Mouse (Mus musculus): Measurements from ENCODE around the gene Med27. TPM values are rescaled to one million over a fixed set of nuclear protein-coding genes. Genes with fewer than 3 reads are reported as not detected.
A peak's percentile ranks its signal among the peaks of the same experiment; 100 is the strongest.
"Not testable (repeated sequence)": the region's sequence is repeated elsewhere in the genome, so short reads cannot be mapped to it uniquely, and the experiment has no call there.

Gene Med27
- polyA plus RNA-seq, 1 experiment from 2014 or later, result 31.1 TPM

DNA sequence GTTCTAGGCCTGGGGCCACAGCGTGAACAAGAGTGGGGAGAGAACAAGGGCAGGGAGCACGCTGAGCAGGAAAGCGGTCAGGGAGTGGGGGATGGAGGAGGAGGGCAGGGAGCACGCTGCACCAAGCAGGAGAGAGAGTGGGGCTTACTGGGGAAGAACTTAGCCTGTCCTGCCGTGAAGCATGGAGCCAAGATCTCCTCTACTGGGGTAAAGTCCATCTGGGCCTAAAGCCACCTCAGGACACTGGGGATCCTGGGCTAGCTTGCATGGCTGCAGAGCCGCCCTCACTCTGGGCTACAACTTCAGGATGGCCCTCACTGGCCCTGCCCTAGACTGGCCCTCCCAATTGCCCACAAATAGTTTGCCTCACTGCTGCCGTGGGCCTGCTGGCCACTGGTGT, 174.9 kb downstream of the Med27 start:
- 0 out of 2 replicates have a peak overlapping the region, but pooled peaks have one; percentile 6 for H3K9ac ChIP-seq (ENCODE audit: low read length)
- no peak overlapping the region for H3K27ac ChIP-seq (ENCODE audit: low read length)
- no peak overlapping the region for H3K4me2 ChIP-seq (ENCODE audit: low read depth, low read length)
- H3K4me1 ChIP-seq (ENCODE audit: control insufficient read depth, insufficient read depth, low read length), result peaks cover 28% of the 10 kb centered on the region
- 85% methylated on average over 7 of the region's 7 CpGs for WGBS
- no peak overlapping the region for H3K4me3 ChIP-seq (ENCODE audit: low read length)
- no peaks in the 10 kb centered on the region for H3K27me3 ChIP-seq (ENCODE audit: control insufficient read depth, insufficient read depth, low read length)
- ATAC-seq (replicated peaks; ENCODE audit: extremely low read depth, insufficient read depth, low FRiP score), result no peak
- H3K36me3 ChIP-seq (ENCODE audit: control insufficient read depth, insufficient read depth), result no peaks in the 10 kb centered on the region
- H3K9me3 ChIP-seq (replicated peaks; ENCODE audit: control insufficient read depth, low read length), result no peaks in the 10 kb centered on the region

DNA sequence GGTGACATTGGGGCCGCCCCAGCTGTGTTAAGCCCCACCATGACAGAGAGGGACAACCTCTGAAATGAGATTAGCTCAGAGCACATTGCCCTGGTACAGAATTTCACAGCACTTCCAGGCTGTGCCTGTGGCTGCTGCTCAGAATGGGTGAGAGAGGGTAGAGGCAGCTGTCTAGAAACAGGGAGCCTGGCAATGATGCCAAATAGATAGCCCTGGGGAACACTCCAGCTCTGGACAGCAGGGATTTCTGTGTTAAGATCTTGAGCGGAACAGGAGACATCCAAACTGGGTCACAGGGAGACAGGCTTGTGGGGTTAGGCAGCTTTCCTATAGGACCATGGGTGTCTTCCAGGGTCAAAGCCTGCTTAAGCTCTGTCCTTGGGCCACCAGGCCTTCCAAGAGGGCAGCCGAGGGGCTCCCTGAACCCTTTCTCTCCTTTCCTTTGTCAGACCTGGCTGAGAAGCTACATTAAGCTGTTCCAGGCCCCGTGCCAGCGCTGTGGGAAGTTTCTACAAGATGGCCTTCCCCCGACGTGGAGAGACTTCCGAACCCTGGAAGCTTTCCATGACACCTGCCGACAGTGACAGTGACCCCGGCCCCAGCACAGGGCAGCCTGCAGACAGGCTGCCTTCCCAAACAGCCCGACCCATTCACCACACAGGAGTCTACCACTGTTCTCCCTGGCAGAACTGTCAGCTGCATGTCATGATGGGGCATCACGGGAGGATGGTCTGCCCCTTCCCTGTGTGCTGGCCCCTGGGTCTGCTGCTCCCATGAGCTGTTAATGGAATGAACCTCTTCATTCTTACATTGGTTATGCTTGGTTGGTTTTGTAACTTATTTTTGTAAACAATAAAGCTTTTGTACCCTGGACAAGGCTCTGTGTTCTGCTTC, 177.5 kb downstream of the Med27 start:
- no peak overlapping the region for H3K9ac ChIP-seq (ENCODE audit: low read length)
- H3K4me1 ChIP-seq (ENCODE audit: control insufficient read depth, insufficient read depth, low read length), result peaks cover 32% of the 10 kb centered on the region
- no peaks in the 10 kb centered on the region for H3K36me3 ChIP-seq (ENCODE audit: control insufficient read depth, insufficient read depth)
- no peaks in the 10 kb centered on the region for H3K9me3 ChIP-seq (replicated peaks; ENCODE audit: control insufficient read depth, low read length)
- no peaks in the 10 kb centered on the region for H3K27me3 ChIP-seq (ENCODE audit: control insufficient read depth, insufficient read depth, low read length)
- H3K27ac ChIP-seq (ENCODE audit: low read length), result peak overlapping the region; percentile 43; the same call in 1 of the 2 replicates
- no peak overlapping the region for H3K4me2 ChIP-seq (ENCODE audit: low read depth, low read length)
- 36% methylated on average over 12 of the region's 12 CpGs for WGBS
- peak; percentile 46; the same call in 1 of the 2 replicates for ATAC-seq (replicated peaks; ENCODE audit: extremely low read depth, insufficient read depth, low FRiP score)
- no peak overlapping the region for H3K4me3 ChIP-seq (ENCODE audit: low read length)

DNA sequence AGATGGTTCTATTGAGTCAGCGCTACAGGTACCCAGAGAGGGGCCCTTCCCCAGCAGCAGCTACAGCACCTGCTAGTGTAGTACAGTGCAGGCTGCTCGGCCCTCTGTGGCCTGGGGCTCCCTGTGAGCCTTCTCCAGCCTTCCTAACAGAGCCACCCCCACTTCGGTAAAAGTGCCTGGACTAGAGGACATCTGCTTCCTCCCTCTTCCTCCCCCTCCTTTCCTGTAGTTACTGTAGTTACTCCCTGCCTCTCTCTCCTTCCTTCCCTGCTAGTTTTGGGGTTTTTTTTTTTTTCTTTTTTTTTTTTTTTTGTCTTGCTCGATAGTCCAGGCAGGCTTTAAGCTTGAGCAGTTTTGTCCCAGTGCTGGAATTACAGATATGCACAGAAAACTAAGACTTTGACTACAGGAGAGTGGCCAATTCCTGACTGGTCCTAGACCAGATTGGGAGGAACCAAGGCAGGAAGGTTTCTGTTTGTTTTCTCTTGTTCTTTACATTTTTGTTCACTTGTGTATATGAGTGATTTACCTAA, 178.7 kb downstream of the Med27 start:
- ATAC-seq (replicated peaks; ENCODE audit: extremely low read depth, insufficient read depth, low FRiP score), result no peak
- peaks cover 32% of the 10 kb centered on the region for H3K4me1 ChIP-seq (ENCODE audit: control insufficient read depth, insufficient read depth, low read length)
- no peaks in the 10 kb centered on the region for H3K27me3 ChIP-seq (ENCODE audit: control insufficient read depth, insufficient read depth, low read length)
- no peaks in the 10 kb centered on the region for H3K9me3 ChIP-seq (replicated peaks; ENCODE audit: control insufficient read depth, low read length)
- 46% methylated on average over 4 of the region's 4 CpGs for WGBS
- H3K36me3 ChIP-seq (ENCODE audit: control insufficient read depth, insufficient read depth), result no peaks in the 10 kb centered on the region
- H3K4me2 ChIP-seq (ENCODE audit: low read depth, low read length), result no peak overlapping the region
- no peak overlapping the region for H3K9ac ChIP-seq (ENCODE audit: low read length)
- no peak overlapping the region for H3K4me3 ChIP-seq (ENCODE audit: low read length)
- no peak overlapping the region for H3K27ac ChIP-seq (ENCODE audit: low read length)

DNA sequence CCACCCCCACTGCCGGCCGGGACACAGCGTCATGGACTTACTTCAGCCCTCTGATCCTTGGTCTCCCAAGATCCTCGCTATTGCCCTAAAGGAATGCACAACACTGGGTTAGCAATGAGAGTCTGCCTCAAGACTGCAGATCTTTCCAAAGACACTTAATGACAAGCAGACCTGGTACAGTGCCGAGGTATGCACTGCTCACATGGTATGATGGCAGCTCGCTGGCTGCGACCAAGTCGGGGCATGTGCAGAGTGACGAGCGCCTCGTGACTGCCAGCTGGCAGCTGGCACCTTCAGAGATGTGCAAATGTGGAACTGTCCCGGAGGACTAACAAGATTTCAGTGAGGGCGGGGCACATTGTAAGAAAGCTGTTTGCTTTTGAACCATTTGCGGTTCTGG, 179.6 kb downstream of the Med27 start:
- WGBS, result 62% methylated on average over 14 of the region's 14 CpGs

DNA sequence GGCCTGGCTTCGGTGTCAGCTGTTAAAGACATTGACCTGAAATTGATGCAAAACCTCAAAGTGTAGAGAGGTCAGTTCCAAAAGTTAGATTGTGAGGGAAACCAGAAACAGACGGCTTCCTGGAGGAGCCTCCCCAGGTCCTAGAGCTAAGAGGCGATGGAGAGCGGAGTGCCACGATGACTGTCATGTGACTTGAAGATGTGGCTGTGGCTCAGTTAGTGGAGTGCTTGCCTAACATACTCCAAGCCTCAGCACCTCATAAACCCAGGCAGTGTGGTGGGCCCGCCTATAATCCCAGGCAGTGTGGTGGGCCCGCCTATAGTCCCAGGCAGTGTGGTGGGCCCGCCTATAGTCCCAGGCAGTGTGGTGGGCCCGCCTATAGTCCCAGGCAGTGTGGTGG, 180.9 kb downstream of the Med27 start:
- H3K27me3 ChIP-seq (ENCODE audit: control insufficient read depth, insufficient read depth, low read length); H3K27ac ChIP-seq (ENCODE audit: low read length); H3K9ac ChIP-seq (ENCODE audit: low read length); H3K4me3 ChIP-seq (ENCODE audit: low read length); H3K9me3 ChIP-seq (replicated peaks; ENCODE audit: control insufficient read depth, low read length); H3K36me3 ChIP-seq (ENCODE audit: control insufficient read depth, insufficient read depth); H3K4me2 ChIP-seq (ENCODE audit: low read depth, low read length); ATAC-seq (replicated peaks; ENCODE audit: extremely low read depth, insufficient read depth, low FRiP score): not testable (repeated sequence)
- H3K4me1 ChIP-seq (ENCODE audit: control insufficient read depth, insufficient read depth, low read length), result peaks cover 32% of the 10 kb centered on the region
- WGBS, result 83% methylated on average over 7 of the region's 9 CpGs

More for the DNA sequence above, 179.6 kb downstream of the Med27 start:
- H3K27ac ChIP-seq (ENCODE audit: low read length), result peak overlapping the region; percentile 9
- peaks cover 32% of the 10 kb centered on the region for H3K4me1 ChIP-seq (ENCODE audit: control insufficient read depth, insufficient read depth, low read length)
- no peak overlapping the region for H3K9ac ChIP-seq (ENCODE audit: low read length)
- H3K4me2 ChIP-seq (ENCODE audit: low read depth, low read length), result no peak overlapping the region; the same call in 1 of the 2 replicates
- no peaks in the 10 kb centered on the region for H3K36me3 ChIP-seq (ENCODE audit: control insufficient read depth, insufficient read depth)
- ATAC-seq (replicated peaks; ENCODE audit: extremely low read depth, insufficient read depth, low FRiP score), result peak; percentile 73
- H3K27me3 ChIP-seq (ENCODE audit: control insufficient read depth, insufficient read depth, low read length), result no peaks in the 10 kb centered on the region
- no peak overlapping the region for H3K4me3 ChIP-seq (ENCODE audit: low read length)
- H3K9me3 ChIP-seq (replicated peaks; ENCODE audit: control insufficient read depth, low read length), result no peaks in the 10 kb centered on the region

- H3K4me2 ChIP-seq (ENCODE audit: low read depth, low read length), result no peak overlapping the region
- H3K27me3 ChIP-seq (ENCODE audit: control insufficient read depth, insufficient read depth, low read length), result no peaks in the 10 kb centered on the region
- H3K4me3 ChIP-seq (ENCODE audit: low read length), result no peak overlapping the region
- ATAC-seq (replicated peaks; ENCODE audit: extremely low read depth, insufficient read depth, low FRiP score), result no peak
- no peaks in the 10 kb centered on the region for H3K9me3 ChIP-seq (replicated peaks; ENCODE audit: control insufficient read depth, low read length)
- no peak overlapping the region for H3K9ac ChIP-seq (ENCODE audit: low read length)
- H3K27ac ChIP-seq (ENCODE audit: low read length), result no peak overlapping the region
- H3K36me3 ChIP-seq (ENCODE audit: control insufficient read depth, insufficient read depth), result no peaks in the 10 kb centered on the region
- 64% methylated on average over 5 of the region's 5 CpGs for WGBS
- peaks cover 31% of the 10 kb centered on the region for H3K4me1 ChIP-seq (ENCODE audit: control insufficient read depth, insufficient read depth, low read length)
Observed at GRCm38 (mm10) chr2:29528811-29529210, 182.2 kb downstream of the Med27 start.

DNA sequence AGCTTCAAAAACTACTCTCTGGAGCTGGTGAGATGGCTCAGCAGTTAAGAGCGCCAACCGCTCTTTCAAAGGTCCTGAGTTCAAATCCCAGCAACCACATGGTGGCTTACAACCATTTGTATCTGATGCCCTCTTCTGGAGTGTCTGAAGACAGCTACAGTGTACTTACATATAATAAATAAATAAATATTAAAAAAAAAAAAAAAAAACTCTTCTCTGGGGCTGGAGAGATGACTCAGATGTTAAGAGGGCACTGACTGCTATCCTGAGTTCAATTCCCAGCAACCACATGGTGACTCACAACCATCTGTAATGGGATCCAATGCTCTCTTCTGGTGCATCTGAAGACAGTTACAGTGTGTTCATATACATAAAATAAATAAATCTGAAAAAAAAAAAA, 183.2 kb downstream of the Med27 start:
- not testable (repeated sequence) for H3K9me3 ChIP-seq (replicated peaks; ENCODE audit: control insufficient read depth, low read length); H3K36me3 ChIP-seq (ENCODE audit: control insufficient read depth, insufficient read depth); H3K9ac ChIP-seq (ENCODE audit: low read length); H3K4me2 ChIP-seq (ENCODE audit: low read depth, low read length); H3K4me3 ChIP-seq (ENCODE audit: low read length); ATAC-seq (replicated peaks; ENCODE audit: extremely low read depth, insufficient read depth, low FRiP score); H3K27me3 ChIP-seq (ENCODE audit: control insufficient read depth, insufficient read depth, low read length); H3K27ac ChIP-seq (ENCODE audit: low read length)
- 98% methylated on average over 2 of the region's 2 CpGs for WGBS
- peaks cover 22% of the 10 kb centered on the region for H3K4me1 ChIP-seq (ENCODE audit: control insufficient read depth, insufficient read depth, low read length)

DNA sequence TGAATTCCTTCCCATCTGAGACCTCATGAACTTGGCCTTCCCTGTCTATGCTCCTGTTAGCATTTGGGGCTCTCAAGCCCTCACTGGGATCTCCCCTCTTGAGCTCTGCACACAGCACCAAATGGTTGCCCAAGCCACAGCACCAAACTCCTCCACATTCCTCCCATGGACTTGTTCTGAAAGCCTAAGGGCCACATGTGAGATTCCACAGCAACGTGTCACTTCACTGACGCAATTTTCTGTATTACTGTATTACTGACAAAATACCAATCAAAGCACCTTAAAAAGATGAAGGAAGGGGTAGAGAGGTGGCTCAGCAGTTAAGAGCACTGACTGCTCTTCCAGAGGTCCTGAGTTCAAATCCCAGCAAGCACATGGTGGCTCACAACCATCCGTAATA, 185.6 kb downstream of the Med27 start:
- Histone ChIP-seq H3K27ac (ENCODE audit: low read length) (no peak overlapping the region), H3K9ac (ENCODE audit: low read length) (no peak overlapping the region), H3K36me3 (ENCODE audit: control insufficient read depth, insufficient read depth) (no peaks in the 10 kb centered on the region), H3K4me3 (ENCODE audit: low read length) (no peak overlapping the region), H3K4me1 (ENCODE audit: control insufficient read depth, insufficient read depth, low read length) (0 out of 2 replicates have a peak, but pooled peaks cover 2% of the 10 kb centered on the region), H3K4me2 (ENCODE audit: low read depth, low read length) (no peak overlapping the region), H3K9me3 (replicated peaks; ENCODE audit: control insufficient read depth, low read length) (no peaks in the 10 kb centered on the region), H3K27me3 (ENCODE audit: control insufficient read depth, insufficient read depth, low read length) (no peaks in the 10 kb centered on the region)
- WGBS, result 91% methylated on average over 3 of the region's 3 CpGs
- ATAC-seq (replicated peaks; ENCODE audit: extremely low read depth, insufficient read depth, low FRiP score), result no peak

GRCm38 (mm10) chr2:29532921-29533320, 186.3 kb downstream of the Med27 start:
- Histone ChIP-seq H3K4me2 (ENCODE audit: low read depth, low read length) (no peak overlapping the region), H3K27ac (ENCODE audit: low read length) (no peak overlapping the region), H3K9ac (ENCODE audit: low read length) (no peak overlapping the region), H3K9me3 (replicated peaks; ENCODE audit: control insufficient read depth, low read length) (no peaks in the 10 kb centered on the region), H3K27me3 (ENCODE audit: control insufficient read depth, insufficient read depth, low read length) (no peaks in the 10 kb centered on the region), H3K4me3 (ENCODE audit: low read length) (no peak overlapping the region), H3K4me1 (ENCODE audit: control insufficient read depth, insufficient read depth, low read length) (0 out of 2 replicates have a peak, but pooled peaks cover 2% of the 10 kb centered on the region), H3K36me3 (ENCODE audit: control insufficient read depth, insufficient read depth) (no peaks in the 10 kb centered on the region)
- 84% methylated on average over 5 of the region's 5 CpGs for WGBS
- no peak for ATAC-seq (replicated peaks; ENCODE audit: extremely low read depth, insufficient read depth, low FRiP score)
